Mouse (Mus musculus) testis, adult 2 months (tissue): ENCODE measurements around the gene Rbfox1.
A peak's percentile ranks its signal among the peaks of the same experiment; 100 is the strongest.

Source experiments
- CTCF ChIP-seq: fragments of 200-500 bp; IDR thresholded peaks from 2 replicates; pipeline ENCODE4 v1.5.1; 2012; ENCODE audit warnings: low read depth, mild to moderate bottlenecking, inconsistent platforms, low read length, moderate library complexity; ENCODE audit not compliant: control insufficient read depth, insufficient read depth, insufficient replicate concordance
- POLR2A ChIP-seq: fragments of 200-500 bp; IDR thresholded peaks from 2 replicates; pipeline ENCODE4 v1.6.1; 2012; ENCODE audit warnings: low read depth, mild to moderate bottlenecking, inconsistent platforms, low read length, moderate library complexity; ENCODE audit not compliant: control insufficient read depth

- TF ChIP-seq CTCF (peak; percentile 50; the same call in 1 of the 2 replicates), POLR2A (no peak)
These were observed 618.6 kb downstream of the Rbfox1 start for GRCm38 (mm10) chr16:6503573-6504331.
